Mouse (Mus musculus) B cell, adult (primary cell): ENCODE results near the gene Rab11fip3. TPM values are rescaled to one million over a fixed set of nuclear protein-coding genes. Genes with fewer than 3 reads are reported as not detected.

ENCODE experiments used
- total RNA-seq: library from RNA; stranded (reverse); gene quantifications from 4 replicates; pipeline ENCODE4 v1.2.4, GENCODE M21; 2023; ENCODE audit not compliant: inconsistent age

The Rab11fip3 gene
- 9.1 to 12.2 TPM (median 10.4 TPM) in 4 replicates for total RNA-seq

GRCm38 (mm10) chr17:26068831-26069739, at the start of gene Rab11fip3:
Gene Rab11fip3, minus strand, starts transcription at chr17:26069555.

GRCm38 (mm10) chr17:26113181-26113948, 44.0 kb upstream of the Rab11fip3 start, which contains the start of gene Tmem8:
Gene Tmem8, plus strand, starts transcription at chr17:26113299.

GRCm38 (mm10) chr17:26095121-26095740, 25.9 kb upstream of the Rab11fip3 start, which contains the start of gene Nme4:
Gene Nme4, minus strand, starts transcription at chr17:26095602.

GRCm38 (mm10) chr17:26089905-26090632, 20.7 kb upstream of the Rab11fip3 start, which contains the start of gene Decr2:
Gene Decr2, minus strand, starts transcription at chr17:26090337.

GRCm38 (mm10) chr17:25985306-25986294, 83.8 kb downstream of the Rab11fip3 start, which contains the start of gene Capn15:
Gene Capn15, minus strand, starts transcription at chr17:25985796.

GRCm38 (mm10) chr17:25951803-25952623, 117.3 kb downstream of the Rab11fip3 start, which contains the start of gene A930017K11Rik:
Gene A930017K11Rik, minus strand, starts transcription at chr17:25952565.

GRCm38 (mm10) chr17:25944366-25945163, 124.8 kb downstream of the Rab11fip3 start, which contains the start of the genes Pigq and Nhlrc4:
Gene Pigq, minus strand, starts transcription at chr17:25944936.
Gene Nhlrc4, minus strand, starts transcription at chr17:25944961.

Other genes with a start within 250 kb of the Rab11fip3 start
- gene Wdr24, start 245.9 kb downstream of the Rab11fip3 start, total RNA-seq, result 17.0 to 23.5 TPM (median 22.7 TPM) in 4 replicates
- 26.8 to 30.2 TPM (median 29.3 TPM) in 4 replicates for gene Jmjd8, start 240.7 kb downstream of the Rab11fip3 start, total RNA-seq
- gene Stub1, start 236.2 kb downstream of the Rab11fip3 start, total RNA-seq, result 62.5 to 74.1 TPM (median 64.8 TPM) in 4 replicates
- gene Rhbdl1, start 232.3 kb downstream of the Rab11fip3 start, total RNA-seq, result 0.84 to 2.9 TPM (median 1.9 TPM) in 4 replicates
- gene Gm20683, start 227.8 kb downstream of the Rab11fip3 start, total RNA-seq, result 3.4 to 4.4 TPM (median 3.6 TPM) in 4 replicates
- gene Rhot2, start 224.7 kb downstream of the Rab11fip3 start, total RNA-seq, result 61.4 to 71.1 TPM (median 69.6 TPM) in 4 replicates
- 33.3 to 45.0 TPM (median 38.3 TPM) in 4 replicates for gene Wdr90, start 208.1 kb downstream of the Rab11fip3 start, total RNA-seq
- gene Mcrip2, start 200.8 kb downstream of the Rab11fip3 start, total RNA-seq, result 0.69 to 3.3 TPM (median 3.0 TPM) in 3 of 4 replicates, not detected in the other
- gene Mettl26, start 194.5 kb downstream of the Rab11fip3 start, total RNA-seq, result 24.4 to 27.9 TPM (median 26.1 TPM) in 4 replicates
- gene Wfikkn1, start 188.7 kb downstream of the Rab11fip3 start, total RNA-seq, result 5.7 to 6.6 TPM (median 6.0 TPM) in 4 replicates
- gene Rab40c, start 149.8 kb downstream of the Rab11fip3 start, total RNA-seq, result 20.9 to 25.3 TPM (median 23.0 TPM) in 4 replicates
- gene Pigq, start 124.6 kb downstream of the Rab11fip3 start, total RNA-seq, result 75.7 to 84.9 TPM (median 77.1 TPM) in 4 replicates
- not detected in 4 replicates for gene Nhlrc4, start 124.6 kb downstream of the Rab11fip3 start, total RNA-seq
- gene A930017K11Rik, start 117.0 kb downstream of the Rab11fip3 start, total RNA-seq, result 0.21 TPM in 1 of 4 replicates, not detected in the others
- 35.7 to 39.1 TPM (median 38.2 TPM) in 4 replicates for gene Capn15, start 83.8 kb downstream of the Rab11fip3 start, total RNA-seq
- gene Decr2, start 20.8 kb upstream of the Rab11fip3 start, total RNA-seq, result 4.8 to 6.3 TPM (median 5.3 TPM) in 4 replicates
- gene Nme4, start 26.0 kb upstream of the Rab11fip3 start, total RNA-seq, result 0.72 to 1.2 TPM (median 1.0 TPM) in 4 replicates
- 21.2 to 26.2 TPM (median 23.0 TPM) in 4 replicates for gene Tmem8, start 43.7 kb upstream of the Rab11fip3 start, total RNA-seq
- 42.4 to 57.1 TPM (median 53.7 TPM) in 4 replicates for gene Mrpl28, start 53.9 kb upstream of the Rab11fip3 start, total RNA-seq
- 82.1 to 86.8 TPM (median 85.6 TPM) in 4 replicates for gene Axin1, start 69.1 kb upstream of the Rab11fip3 start, total RNA-seq
- gene Pdia2, start 129.5 kb upstream of the Rab11fip3 start, total RNA-seq, result not detected in 4 replicates
- gene Rgs11, start 133.4 kb upstream of the Rab11fip3 start, total RNA-seq, result 0.90 to 4.4 TPM (median 2.1 TPM) in 4 replicates
- gene Arhgdig, start 138.2 kb upstream of the Rab11fip3 start, total RNA-seq, result not detected in 4 replicates
- 15.1 to 23.8 TPM (median 16.9 TPM) in 4 replicates for gene Fam234a, start 174.7 kb upstream of the Rab11fip3 start, total RNA-seq
- 83.4 to 100 TPM (median 90.9 TPM) in 4 replicates for gene Luc7l, start 183.3 kb upstream of the Rab11fip3 start, total RNA-seq